Mouse (Mus musculus) olfactory bulb, adult 2 months (tissue): ENCODE data around the gene Zdhhc14.

ENCODE experiments used
- CTCF ChIP-seq: fragments of 200-500 bp; IDR thresholded peaks from 2 replicates; pipeline ENCODE4 v1.5.1; 2012; ENCODE audit warnings: low read depth, mild to moderate bottlenecking, low read length, moderate library complexity; ENCODE audit not compliant: insufficient read depth
- POLR2A ChIP-seq: fragments of 200-500 bp; IDR thresholded peaks from 2 replicates; pipeline ENCODE4 v1.6.1; 2012; ENCODE audit warnings: mild to moderate bottlenecking, low read depth, low read length, moderate library complexity; ENCODE audit not compliant: insufficient read depth

GRCm38 (mm10) chr17:5601953-5602352 lies 109.6 kb downstream of the Zdhhc14 start:
- TF ChIP-seq CTCF (no peak), POLR2A (no peak)
